Mouse (Mus musculus) neural tube, embryonic 14.5 days (tissue): Measurements from ENCODE around the gene Iqgap2. TPM values are rescaled to one million over a fixed set of nuclear protein-coding genes. Genes with fewer than 3 reads are reported as not detected.

Experiments used
- ATAC-seq: fragments of 200-750 bp; cut with Nextera tagmentation; 2 replicates; pipeline ENCODE4 v1.8.0; 2017; ENCODE audit warnings: low read depth, mild to moderate bottlenecking, moderate TSS enrichment, moderate library complexity
- H3K27ac ChIP-seq: fragments of 300-500 bp; sonication (generic); 2 replicates; pipeline ENCODE4 v1.5.1; 2014; ENCODE audit warnings: low read depth, mild to moderate bottlenecking, control low read depth, low read length, moderate library complexity, mixed read lengths
- H3K27me3 ChIP-seq: fragments of 300-500 bp; sonication (generic); 2 replicates; pipeline ENCODE4 v1.6.1; 2014; ENCODE audit warnings: low read length; ENCODE audit not compliant: control insufficient read depth, insufficient read depth
- H3K36me3 ChIP-seq: fragments of 300-500 bp; sonication (generic); 2 replicates; pipeline ENCODE4 v1.6.1; 2014; ENCODE audit warnings: low read length, mixed read lengths; ENCODE audit not compliant: control insufficient read depth, insufficient read depth
- H3K4me1 ChIP-seq: fragments of 300-500 bp; sonication (generic); 2 replicates; pipeline ENCODE4 v1.6.1; 2014; ENCODE audit warnings: low read length; ENCODE audit not compliant: control insufficient read depth, insufficient read depth
- H3K4me2 ChIP-seq: fragments of 300-500 bp; sonication (generic); 2 replicates; pipeline ENCODE4 v1.6.1; 2014; ENCODE audit warnings: mild to moderate bottlenecking, low read depth, low read length, control low read depth
- H3K4me3 ChIP-seq: fragments of 300-500 bp; sonication (generic); 2 replicates; pipeline ENCODE4 v1.5.1; 2014; ENCODE audit warnings: low read depth, low read length, control low read depth, mixed read lengths
- H3K9ac ChIP-seq: fragments of 300-500 bp; sonication (generic); replicated peaks from 2 replicates; pipeline ENCODE4 v1.6.1; 2014; ENCODE audit warnings: low read depth, mild to moderate bottlenecking, control low read depth, low read length, mixed read lengths
- H3K9me3 ChIP-seq: fragments of 300-500 bp; sonication (generic); 2 replicates; pipeline ENCODE4 v1.6.1; 2016; ENCODE audit warnings: low read length; ENCODE audit not compliant: control insufficient read depth
- WGBS: fragments of 180-500 bp; shearing (Covaris S2); extraction: QIAGEN DNeasy Blood & Tissue Kit; methylation state at CpG from one replicate; pipeline ENCODE4 v1.1.7; 2014; 5-methylcytosine and 5-hydroxymethylcytosine counted together
- polyA plus RNA-seq: library from polyadenylated mRNA; unstranded; fragments of >200 nt; fragmentation: Nextera tagmentation; extraction: Ambion mirVana; gene quantifications from 2 replicates; pipeline ENCODE4 v1.2.1, GENCODE M21; 2014

The Iqgap2 gene
- polyA plus RNA-seq, 1 experiment from 2014 or later: 2.0 TPM

DNA sequence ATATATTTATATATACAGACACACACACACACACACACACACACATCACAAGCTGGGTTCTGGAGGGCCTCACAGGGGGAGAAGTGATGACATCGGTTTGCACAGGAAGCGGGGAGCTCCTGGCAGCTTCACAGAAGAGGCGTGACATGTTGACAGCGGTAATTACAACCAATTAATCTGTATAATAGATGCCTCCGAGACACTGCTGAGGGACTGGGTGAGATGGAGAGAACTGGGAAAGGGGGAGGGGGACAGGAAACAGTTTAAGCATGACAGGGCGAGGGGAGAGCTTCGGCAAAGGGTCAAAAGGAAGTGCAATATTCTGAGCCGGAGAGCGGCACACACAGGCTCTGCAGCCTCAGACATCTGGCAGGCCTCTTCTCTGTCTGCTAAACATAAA, 126.7 kb downstream of the Iqgap2 start:
- no peaks in the 10 kb centered on the region for H3K4me1 ChIP-seq
- peak overlapping the region; percentile 55; the same call in 1 of the 2 replicates for H3K27ac ChIP-seq
- H3K4me3 ChIP-seq: no peak overlapping the region
- H3K9me3 ChIP-seq: no peaks in the 10 kb centered on the region
- H3K36me3 ChIP-seq: no peaks in the 10 kb centered on the region
- peak; percentile 86 for ATAC-seq
- H3K27me3 ChIP-seq: no peaks in the 10 kb centered on the region
- 5% methylated on average over 9 of the region's 9 CpGs for WGBS
- H3K9ac ChIP-seq: no peak overlapping the region
- peak overlapping the region; percentile 23; the same call in 1 of the 2 replicates for H3K4me2 ChIP-seq

DNA sequence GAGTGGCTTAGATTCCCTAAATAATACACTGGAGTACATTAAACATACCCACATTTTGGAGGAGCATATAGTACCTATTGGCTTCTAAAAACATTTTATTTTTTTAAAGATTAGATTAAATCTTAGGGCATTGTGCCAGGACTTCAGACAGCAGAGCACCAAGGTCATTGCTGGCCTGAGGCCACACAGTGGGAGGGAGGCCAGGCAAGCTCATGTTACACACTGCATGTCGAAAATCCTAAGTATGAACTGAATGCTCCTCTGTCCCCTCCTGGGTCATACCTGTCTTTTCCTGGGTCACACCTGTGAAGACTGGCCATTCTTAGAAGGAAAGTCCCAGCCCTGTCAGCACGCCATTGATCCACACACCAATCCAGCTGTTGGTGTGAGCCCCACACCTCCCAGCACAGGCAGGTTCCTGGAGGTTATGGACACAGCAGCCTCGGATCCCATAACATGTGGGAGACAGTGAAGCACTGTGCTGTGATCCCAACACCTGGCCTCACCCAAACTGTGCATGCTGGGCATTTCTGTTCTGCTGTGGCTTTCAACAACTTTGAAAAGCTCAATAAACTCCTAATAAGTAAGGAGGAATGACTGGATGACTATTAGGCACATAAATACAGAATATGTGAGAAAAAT, 127.7 kb downstream of the Iqgap2 start:
- Histone ChIP-seq H3K4me3 (no peak overlapping the region), H3K4me2 (no peak overlapping the region), H3K9ac (no peak overlapping the region), H3K4me1 (no peaks in the 10 kb centered on the region), H3K27ac (no peak overlapping the region), H3K36me3 (no peaks in the 10 kb centered on the region), H3K27me3 (no peaks in the 10 kb centered on the region), H3K9me3 (no peaks in the 10 kb centered on the region)
- ATAC-seq: no peak
- 63% methylated on average over 3 of the region's 3 CpGs for WGBS

DNA sequence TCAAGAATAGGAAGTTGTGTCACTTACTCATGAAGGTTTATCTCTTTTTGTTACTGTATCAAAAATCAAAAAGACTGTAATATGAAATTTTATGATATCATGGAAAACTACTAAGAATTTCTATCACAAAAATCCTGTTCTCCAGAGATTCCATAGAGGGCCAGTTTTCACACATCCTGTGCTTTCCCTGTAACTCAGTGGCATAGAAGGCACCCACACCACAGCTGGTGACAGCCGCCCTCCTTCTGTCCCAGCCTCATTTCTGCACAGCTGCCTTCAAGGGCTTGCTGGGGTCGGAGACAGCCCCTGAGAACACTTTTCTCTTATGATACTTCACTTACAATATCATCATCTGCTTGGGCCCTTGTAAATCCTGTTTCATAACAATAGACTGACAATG, 131.9 kb downstream of the Iqgap2 start:
- no peak overlapping the region for H3K4me2 ChIP-seq
- WGBS: 86% methylated on average over 2 of the region's 2 CpGs
- no peak overlapping the region for H3K4me3 ChIP-seq
- H3K27me3 ChIP-seq: no peaks in the 10 kb centered on the region
- H3K9me3 ChIP-seq: no peaks in the 10 kb centered on the region
- no peaks in the 10 kb centered on the region for H3K4me1 ChIP-seq
- ATAC-seq: no peak
- no peak overlapping the region for H3K9ac ChIP-seq
- H3K27ac ChIP-seq: no peak overlapping the region
- no peaks in the 10 kb centered on the region for H3K36me3 ChIP-seq

DNA sequence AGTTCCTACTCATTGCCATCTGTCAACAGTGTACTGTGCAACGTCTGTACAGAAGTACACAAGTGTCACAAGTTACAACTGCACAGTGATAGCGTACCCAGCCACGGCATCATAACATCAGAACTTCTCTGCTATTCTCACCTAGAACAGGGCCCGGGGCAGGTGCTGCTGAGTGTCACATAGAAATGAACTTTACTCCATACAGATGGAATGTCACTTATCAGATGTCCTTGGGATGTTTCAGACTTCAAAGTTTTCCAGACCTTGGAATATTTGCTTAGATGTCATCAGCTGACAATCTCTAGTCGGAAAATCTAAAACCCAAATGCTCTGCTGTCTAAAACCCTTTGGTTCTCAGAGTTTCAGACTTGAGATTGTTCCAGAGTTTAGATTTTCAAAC, 137.4 kb downstream of the Iqgap2 start:
- Histone ChIP-seq H3K4me2 (no peak overlapping the region), H3K36me3 (no peaks in the 10 kb centered on the region), H3K4me3 (no peak overlapping the region), H3K4me1 (no peaks in the 10 kb centered on the region), H3K9ac (no peak overlapping the region), H3K27ac (no peak overlapping the region), H3K27me3 (no peaks in the 10 kb centered on the region), H3K9me3 (no peaks in the 10 kb centered on the region)
- no peak for ATAC-seq
- 94% methylated on average over 5 of the region's 5 CpGs for WGBS

DNA sequence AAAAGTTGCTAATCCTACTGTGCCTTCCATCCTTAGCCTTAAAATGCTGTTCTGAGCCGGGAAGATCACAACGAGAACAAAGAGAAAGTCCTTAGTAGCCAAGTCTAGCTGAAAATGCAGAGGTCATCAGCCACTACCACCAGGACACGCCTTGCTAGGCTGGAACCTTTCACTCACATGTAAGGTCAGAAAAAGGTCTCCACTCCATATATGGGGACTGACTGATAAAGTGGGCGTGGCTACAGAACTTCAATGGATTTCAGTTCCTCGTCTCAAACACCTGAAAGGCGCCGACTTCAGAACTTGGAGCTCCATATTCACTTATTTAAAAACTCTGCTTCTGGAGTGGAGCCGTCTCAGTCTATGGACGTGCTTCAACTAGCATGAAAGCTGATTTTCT, 139.3 kb downstream of the Iqgap2 start:
- no peaks in the 10 kb centered on the region for H3K36me3 ChIP-seq
- H3K9ac ChIP-seq: no peak overlapping the region
- no peaks in the 10 kb centered on the region for H3K9me3 ChIP-seq
- no peak overlapping the region for H3K4me2 ChIP-seq
- H3K27ac ChIP-seq: no peak overlapping the region
- no peaks in the 10 kb centered on the region for H3K4me1 ChIP-seq
- 86% methylated on average over 9 of the region's 9 CpGs for WGBS
- no peaks in the 10 kb centered on the region for H3K27me3 ChIP-seq
- no peak for ATAC-seq
- no peak overlapping the region for H3K4me3 ChIP-seq

DNA sequence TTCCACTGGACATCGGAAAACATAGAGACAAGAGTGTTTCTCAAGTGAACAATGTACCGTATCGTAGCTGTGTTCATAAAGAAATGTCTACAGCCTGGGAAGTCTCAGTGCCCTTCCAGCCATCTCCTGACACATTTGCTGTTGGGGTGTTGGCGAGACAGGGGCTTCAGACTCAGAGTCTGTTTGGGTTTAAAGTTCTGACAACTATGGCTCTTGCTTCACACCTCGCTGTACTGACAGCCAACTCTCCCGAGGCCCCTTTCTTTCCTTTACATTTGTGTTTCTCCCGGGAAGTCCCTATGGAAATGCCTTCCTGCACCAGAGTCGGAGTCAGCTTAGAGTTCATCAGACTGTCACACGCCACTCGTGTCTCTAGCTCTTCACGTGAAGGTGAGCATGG, 144.2 kb downstream of the Iqgap2 start:
- Histone ChIP-seq H3K27ac (no peak overlapping the region), H3K4me2 (no peak overlapping the region), H3K36me3 (no peaks in the 10 kb centered on the region), H3K4me1 (no peaks in the 10 kb centered on the region), H3K9ac (no peak overlapping the region), H3K27me3 (no peaks in the 10 kb centered on the region), H3K9me3 (no peaks in the 10 kb centered on the region), H3K4me3 (no peak overlapping the region)
- WGBS: 86% methylated on average over 11 of the region's 11 CpGs
- no peak for ATAC-seq

DNA sequence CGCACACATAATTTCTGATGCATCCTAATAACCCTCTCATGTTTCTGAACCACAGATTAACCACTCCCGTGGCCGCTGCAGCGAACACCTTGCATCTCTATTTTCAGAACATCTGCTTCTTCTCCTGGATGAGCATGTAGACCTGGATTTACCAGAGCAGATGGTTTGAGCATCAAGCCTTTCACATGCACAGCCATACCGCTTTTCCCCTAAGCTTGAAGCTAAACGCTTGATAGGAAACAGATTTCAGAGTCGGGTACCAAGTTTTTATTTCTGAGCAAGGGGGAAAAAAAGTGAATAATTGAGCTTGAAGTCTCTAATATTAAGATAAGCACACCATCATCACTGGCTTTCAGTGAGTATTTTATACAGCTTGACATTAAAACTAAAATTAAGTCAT, 144.6 kb downstream of the Iqgap2 start:
- 84% methylated on average over 7 of the region's 7 CpGs for WGBS
- H3K4me2 ChIP-seq: no peak overlapping the region
- no peaks in the 10 kb centered on the region for H3K27me3 ChIP-seq
- H3K4me1 ChIP-seq: no peaks in the 10 kb centered on the region
- H3K36me3 ChIP-seq: no peaks in the 10 kb centered on the region
- H3K4me3 ChIP-seq: no peak overlapping the region
- no peak for ATAC-seq
- H3K27ac ChIP-seq: no peak overlapping the region
- H3K9ac ChIP-seq: no peak overlapping the region
- H3K9me3 ChIP-seq: no peaks in the 10 kb centered on the region

DNA sequence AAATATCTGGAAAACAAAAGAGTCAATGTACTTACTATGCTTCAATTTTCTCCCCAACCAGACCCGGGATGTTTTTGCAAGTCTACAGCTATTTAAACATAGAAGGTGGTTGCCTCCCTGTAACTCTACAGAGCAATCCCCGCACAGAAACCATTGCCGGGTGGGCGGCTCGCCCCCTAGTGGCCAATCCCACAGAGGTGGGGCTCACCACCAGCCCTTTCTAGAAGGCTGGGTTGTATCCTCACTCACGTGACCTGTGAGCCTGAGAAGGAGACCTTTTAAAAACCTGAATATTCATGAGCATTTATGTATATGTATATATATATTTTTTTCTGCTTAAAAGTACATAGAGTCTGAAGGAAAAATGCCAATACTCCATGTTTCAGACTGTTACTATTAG, 145.2 kb downstream of the Iqgap2 start:
- 7% methylated on average over 6 of the region's 6 CpGs for WGBS
- Histone ChIP-seq H3K27ac (no peak overlapping the region), H3K4me2 (no peak overlapping the region), H3K9ac (no peak overlapping the region), H3K9me3 (no peaks in the 10 kb centered on the region), H3K4me3 (no peak overlapping the region), H3K36me3 (no peaks in the 10 kb centered on the region), H3K27me3 (no peaks in the 10 kb centered on the region), H3K4me1 (no peaks in the 10 kb centered on the region)
- ATAC-seq: no peak; the same call in 1 of the 2 replicates

DNA sequence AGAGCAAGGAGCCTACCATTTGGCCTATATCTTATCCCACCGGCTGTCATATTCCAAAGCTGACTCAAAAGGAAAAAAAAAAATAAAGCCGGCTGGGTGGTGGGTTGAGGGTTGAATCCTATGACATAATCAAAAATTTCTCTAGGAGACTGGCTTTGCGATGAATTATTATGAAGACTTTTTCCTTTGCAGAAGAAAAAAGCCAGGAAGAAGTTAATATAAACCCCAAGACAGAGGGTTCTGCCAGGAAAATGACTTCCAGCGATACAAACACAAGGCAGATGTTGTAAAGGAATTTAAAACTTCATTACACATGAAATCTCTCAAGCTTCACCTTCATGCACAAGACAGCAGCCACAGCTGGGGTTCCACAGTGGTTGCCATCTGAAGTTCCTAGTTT, 146.3 kb downstream of the Iqgap2 start:
- H3K4me3 ChIP-seq: no peak overlapping the region
- no peak overlapping the region for H3K9ac ChIP-seq
- no peak for ATAC-seq
- no peaks in the 10 kb centered on the region for H3K4me1 ChIP-seq
- no peaks in the 10 kb centered on the region for H3K27me3 ChIP-seq
- H3K9me3 ChIP-seq: no peaks in the 10 kb centered on the region
- no peak overlapping the region for H3K27ac ChIP-seq
- H3K36me3 ChIP-seq: no peaks in the 10 kb centered on the region
- 88% methylated on average over 4 of the region's 4 CpGs for WGBS
- H3K4me2 ChIP-seq: no peak overlapping the region
